Mouse (Mus musculus): ENCODE measurements around the gene Krtap13. TPM values are rescaled to one million over a fixed set of nuclear protein-coding genes. Genes with fewer than 3 reads are reported as not detected.

Gene Krtap13
- polyA plus RNA-seq, 1 experiment from 2014 or later: not detected

- ATAC-seq (no peak), DNase-seq (no peak)
These were observed 6.6 kb downstream of the Krtap13 start for GRCm38 (mm10) chr16:88744750-88745340.

GRCm38 (mm10) chr16:88735391-88735790 is 16.0 kb downstream of the Krtap13 start:
- H3K27ac ChIP-seq (ENCODE audit: low read depth): no peak overlapping the region
- H3K9ac ChIP-seq (replicated peaks): no peak overlapping the region
- TF ChIP-seq CTCF (IDR thresholded peaks at IDR 0.05; ENCODE audit: low read depth) (no peak), EP300 (IDR thresholded peaks at IDR 0.05; ENCODE audit: low read depth) (no peak)
- no peaks in the 10 kb centered on the region for H3K9me3 ChIP-seq (ENCODE audit: low read length)
- DNase-seq (no peak), ATAC-seq (no peak)
- 38% methylated on average over 2 of the region's 2 CpGs for WGBS (ENCODE audit: insufficient replicate concordance)
- no peaks in the 10 kb centered on the region for H3K36me3 ChIP-seq (replicated peaks; ENCODE audit: insufficient read depth, low read length)
- H3K4me2 ChIP-seq (ENCODE audit: low read depth, low read length): no peak overlapping the region
- H3K4me1 ChIP-seq (ENCODE audit: insufficient read depth): no peaks in the 10 kb centered on the region
- H3K4me3 ChIP-seq (ENCODE audit: low read depth, low read length): no peak overlapping the region
- no peaks in the 10 kb centered on the region for H3K27me3 ChIP-seq (ENCODE audit: insufficient read depth, low read length)

More at GRCm38 (mm10) chr16:88744750-88745340, 6.6 kb downstream of the Krtap13 start:
- Histone ChIP-seq H3K36me3 (replicated peaks; ENCODE audit: insufficient read depth, low read length) (no peaks in the 10 kb centered on the region), H3K27me3 (ENCODE audit: insufficient read depth, low read length) (no peaks in the 10 kb centered on the region), H3K4me1 (ENCODE audit: insufficient read depth) (no peaks in the 10 kb centered on the region), H3K9ac (replicated peaks) (no peak overlapping the region), H3K4me3 (ENCODE audit: low read depth, low read length) (no peak overlapping the region), H3K4me2 (ENCODE audit: low read depth, low read length) (no peak overlapping the region), H3K9me3 (ENCODE audit: low read length) (no peaks in the 10 kb centered on the region), H3K27ac (ENCODE audit: low read depth) (no peak overlapping the region)
- TF ChIP-seq EP300 (IDR thresholded peaks at IDR 0.05; ENCODE audit: low read depth) (peak; percentile 69), CTCF (IDR thresholded peaks at IDR 0.05; ENCODE audit: low read depth) (no peak)
- WGBS (ENCODE audit: insufficient replicate concordance): 61% methylated on average over 4 of the region's 4 CpGs

- WGBS (ENCODE audit: insufficient replicate concordance): 58% methylated on average over 4 of the region's 4 CpGs
- DNase-seq (no peak), ATAC-seq (no peak)
- no peak for TF ChIP-seq EP300 (IDR thresholded peaks at IDR 0.05; ENCODE audit: low read depth)
- H3K4me2 ChIP-seq (ENCODE audit: low read depth, low read length): no peak within 1 kb of the TSS
- no peaks in the 10 kb centered on the region for H3K9me3 ChIP-seq (ENCODE audit: low read length)
- H3K4me3 ChIP-seq (ENCODE audit: low read depth, low read length): no peak within 1 kb of the TSS
- no peaks in the 10 kb centered on the region for H3K4me1 ChIP-seq (ENCODE audit: insufficient read depth)
- no peak within 1 kb of the TSS for H3K27ac ChIP-seq (ENCODE audit: low read depth)
- H3K27me3 ChIP-seq (ENCODE audit: insufficient read depth, low read length): no peaks in the 10 kb centered on the region
- no peak within 1 kb of the TSS for H3K9ac ChIP-seq (replicated peaks)
- H3K36me3 ChIP-seq (replicated peaks; ENCODE audit: insufficient read depth, low read length): no peaks in the 10 kb centered on the region
These were observed 22.6 kb downstream of the Krtap13 start, which contains the start of gene Krtap13-1 for GRCm38 (mm10) chr16:88728812-88729275. TSS of gene Krtap13-1 (plus strand) at chr16:88728862.

- ATAC-seq: no peak
These were observed 31.4 kb downstream of the Krtap13 start for GRCm38 (mm10) chr16:88720031-88720430.

GRCm38 (mm10) chr16:88716549-88716948 is 34.9 kb downstream of the Krtap13 start:
- no peaks in the 10 kb centered on the region for H3K9me3 ChIP-seq (ENCODE audit: low read length)
- no peak overlapping the region for H3K27ac ChIP-seq (ENCODE audit: low read depth)
- no peak overlapping the region for H3K4me3 ChIP-seq (ENCODE audit: low read depth, low read length)
- no peaks in the 10 kb centered on the region for H3K36me3 ChIP-seq (replicated peaks; ENCODE audit: insufficient read depth, low read length)
- TF ChIP-seq EP300 (IDR thresholded peaks at IDR 0.05; ENCODE audit: low read depth) (no peak), CTCF (IDR thresholded peaks at IDR 0.05; ENCODE audit: low read depth) (no peak)
- no peaks in the 10 kb centered on the region for H3K4me1 ChIP-seq (ENCODE audit: insufficient read depth)
- no peak overlapping the region for H3K4me2 ChIP-seq (ENCODE audit: low read depth, low read length)
- H3K9ac ChIP-seq (replicated peaks): no peak overlapping the region
- H3K27me3 ChIP-seq (ENCODE audit: insufficient read depth, low read length): no peaks in the 10 kb centered on the region
- no peak for DNase-seq
- no peak for ATAC-seq

More at GRCm38 (mm10) chr16:88720031-88720430, 31.4 kb downstream of the Krtap13 start:
- Histone ChIP-seq H3K27me3 (ENCODE audit: insufficient read depth, low read length) (no peaks in the 10 kb centered on the region), H3K4me3 (ENCODE audit: low read depth, low read length) (no peak overlapping the region), H3K4me1 (ENCODE audit: insufficient read depth) (no peaks in the 10 kb centered on the region), H3K27ac (ENCODE audit: low read depth) (no peak overlapping the region), H3K36me3 (replicated peaks; ENCODE audit: insufficient read depth, low read length) (no peaks in the 10 kb centered on the region), H3K9ac (replicated peaks) (no peak overlapping the region), H3K4me2 (ENCODE audit: low read depth, low read length) (no peak overlapping the region), H3K9me3 (ENCODE audit: low read length) (no peaks in the 10 kb centered on the region)
- DNase-seq: no peak
- TF ChIP-seq EP300 (IDR thresholded peaks at IDR 0.05; ENCODE audit: low read depth): no peak
- TF ChIP-seq CTCF (IDR thresholded peaks at IDR 0.05; ENCODE audit: low read depth): no peak
- WGBS (ENCODE audit: insufficient replicate concordance): 29% methylated on average over 1 of the region's 1 CpGs

GRCm38 (mm10) chr16:88711245-88711644 is 40.2 kb downstream of the Krtap13 start:
- DNase-seq (no peak), ATAC-seq (peak; percentile 70)
- H3K27me3 ChIP-seq (ENCODE audit: insufficient read depth, low read length): no peaks in the 10 kb centered on the region
- no peaks in the 10 kb centered on the region for H3K4me1 ChIP-seq (ENCODE audit: insufficient read depth)
- H3K36me3 ChIP-seq (replicated peaks; ENCODE audit: insufficient read depth, low read length): no peaks in the 10 kb centered on the region
- no peak overlapping the region for H3K9ac ChIP-seq (replicated peaks)
- no peak overlapping the region for H3K4me2 ChIP-seq (ENCODE audit: low read depth, low read length)
- no peak overlapping the region for H3K27ac ChIP-seq (ENCODE audit: low read depth)
- TF ChIP-seq EP300 (IDR thresholded peaks at IDR 0.05; ENCODE audit: low read depth): no peak
- TF ChIP-seq CTCF (IDR thresholded peaks at IDR 0.05; ENCODE audit: low read depth): peak; percentile 64
- no peaks in the 10 kb centered on the region for H3K9me3 ChIP-seq (ENCODE audit: low read length)
- 68% methylated on average over 6 of the region's 6 CpGs for WGBS (ENCODE audit: insufficient replicate concordance)
- H3K4me3 ChIP-seq (ENCODE audit: low read depth, low read length): no peak overlapping the region
